Mouse (Mus musculus) heart, postnatal 0 days (tissue): ENCODE data around the gene Wfdc16. TPM values are rescaled to one million over a fixed set of nuclear protein-coding genes. Genes with fewer than 3 reads are reported as not detected.
"Not testable (repeated sequence)": the region's sequence is repeated elsewhere in the genome, so short reads cannot be mapped to it uniquely, and the experiment has no call there.

Source experiments
- ATAC-seq: fragments of 200-750 bp; cut with Nextera tagmentation; 2 replicates; pipeline ENCODE4 v1.8.0; 2017; ENCODE audit warnings: low read depth, moderate number of reproducible peaks, moderate library complexity; ENCODE audit not compliant: insufficient read depth
- DNase-seq: peaks from one replicate; pipeline ENCODE4 v3.0.0-alpha.2; 2016; ENCODE audit warnings: low spot score
- H3K27ac ChIP-seq: fragments of 300-500 bp; sonication (generic); 2 replicates; pipeline ENCODE4 v1.5.1; 2014; ENCODE audit warnings: low read depth, mild to moderate bottlenecking
- H3K27me3 ChIP-seq: fragments of 300-500 bp; sonication (generic); 2 replicates; pipeline ENCODE4 v1.6.1; 2014; ENCODE audit warnings: low read length, mixed read lengths; ENCODE audit not compliant: control insufficient read depth, insufficient read depth
- H3K36me3 ChIP-seq: fragments of 300-500 bp; sonication (generic); replicated peaks from 2 replicates; pipeline ENCODE4 v1.6.1; 2014; ENCODE audit warnings: low read length, mixed read lengths; ENCODE audit not compliant: control insufficient read depth, insufficient read depth
- H3K4me1 ChIP-seq: fragments of 300-500 bp; sonication (generic); 2 replicates; pipeline ENCODE4 v1.6.1; 2014; ENCODE audit warnings: antibody characterized with exemption; ENCODE audit not compliant: control insufficient read depth, insufficient read depth
- H3K4me2 ChIP-seq: fragments of 300-500 bp; sonication (generic); 2 replicates; pipeline ENCODE4 v1.6.1; 2014; ENCODE audit warnings: low read depth, mild to moderate bottlenecking, low read length, moderate library complexity
- H3K4me3 ChIP-seq: fragments of 300-500 bp; sonication (generic); 2 replicates; pipeline ENCODE4 v1.5.1; 2014; ENCODE audit warnings: low read depth, low read length
- H3K9ac ChIP-seq: fragments of 300-500 bp; sonication (generic); replicated peaks from 2 replicates; pipeline ENCODE4 v1.6.1; 2014; ENCODE audit warnings: low read depth, low read length, mixed read lengths
- H3K9me3 ChIP-seq: fragments of 300-500 bp; sonication (generic); replicated peaks from 2 replicates; pipeline ENCODE4 v1.6.1; 2016; ENCODE audit warnings: low read length; ENCODE audit not compliant: control insufficient read depth
- CTCF ChIP-seq: IDR thresholded peaks from 2 replicates; pipeline ENCODE4 v1.5.1; 2016; ENCODE audit warnings: antibody characterized with exemption, control low read depth, low read depth
- EP300 ChIP-seq: IDR thresholded peaks from 2 replicates; pipeline ENCODE4 v1.6.1; 2016; ENCODE audit warnings: antibody characterized with exemption, low read depth
- WGBS: fragments of 180-500 bp; shearing (Covaris S2); extraction: QIAGEN DNeasy Blood & Tissue Kit; methylation state at CpG from one replicate; pipeline ENCODE4 v1.1.7; 2014; 5-methylcytosine and 5-hydroxymethylcytosine counted together
- polyA plus RNA-seq: library from polyadenylated mRNA; unstranded; fragments of >200 nt; fragmentation: Nextera tagmentation; extraction: Ambion mirVana; gene quantifications from 2 replicates; pipeline ENCODE4 v1.2.1, GENCODE M21; 2015
- total RNA-seq: library from RNA; depleted of rRNA; stranded (reverse); fragments of >200 nt; gene quantifications from 2 replicates; pipeline ENCODE4 v1.2.3, GENCODE M21; 2014; ENCODE audit warnings: low replicate concordance

Gene Wfdc16
- total and polyA plus RNA-seq, 2 experiments from 2014 or later: not detected

DNA sequence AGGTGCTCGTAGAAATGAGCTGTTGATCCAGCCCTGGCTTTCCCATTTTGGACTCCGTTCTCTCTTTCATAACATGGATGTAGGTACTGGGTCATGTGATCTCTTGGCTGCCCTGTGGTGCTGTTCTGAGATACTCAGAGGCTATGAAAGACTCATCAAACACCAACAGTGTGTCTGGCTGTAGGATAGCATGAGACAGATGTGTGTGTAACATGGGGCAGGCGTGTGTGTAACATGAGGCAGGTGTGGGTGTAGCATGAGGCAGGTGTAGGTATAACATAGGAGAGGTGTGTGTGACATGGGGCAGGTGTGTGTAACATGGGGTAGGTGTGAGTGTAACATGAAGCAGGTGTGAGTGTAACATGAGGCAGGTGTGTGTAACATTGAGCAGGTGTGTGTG is 23.2 kb downstream of the Wfdc16 start:
- Histone ChIP-seq H3K27ac (no peak overlapping the region), H3K4me3 (no peak overlapping the region), H3K27me3 (no peaks in the 10 kb centered on the region), H3K4me1 (no peaks in the 10 kb centered on the region), H3K4me2 (no peak overlapping the region), H3K9ac (no peak overlapping the region), H3K9me3 (no peaks in the 10 kb centered on the region), H3K36me3 (no peaks in the 10 kb centered on the region)
- TF ChIP-seq EP300 (no peak), CTCF (no peak)
- DNase-seq: no peak
- WGBS: 87% methylated on average over 3 of the region's 3 CpGs
- ATAC-seq: no peak

- not testable (repeated sequence) for H3K4me2 ChIP-seq, H3K4me1 ChIP-seq, H3K9ac ChIP-seq, H3K4me3 ChIP-seq, DNase-seq, ATAC-seq, H3K27me3 ChIP-seq, H3K9me3 ChIP-seq, H3K36me3 ChIP-seq, H3K27ac ChIP-seq
- 44% methylated on average over 8 of the region's 8 CpGs for WGBS
Measured at GRCm38 (mm10) chr2:164613471-164613870, 25.1 kb downstream of the Wfdc16 start, which contains the start of the genes Wfdc6b and Wfdc8. Gene Wfdc6b (plus strand): TSS chr2:164613522. Gene Wfdc8 (minus strand): TSS chr2:164613626.

GRCm38 (mm10) chr2:164608781-164609180 is 29.8 kb downstream of the Wfdc16 start:
- no peak for ATAC-seq

DNA sequence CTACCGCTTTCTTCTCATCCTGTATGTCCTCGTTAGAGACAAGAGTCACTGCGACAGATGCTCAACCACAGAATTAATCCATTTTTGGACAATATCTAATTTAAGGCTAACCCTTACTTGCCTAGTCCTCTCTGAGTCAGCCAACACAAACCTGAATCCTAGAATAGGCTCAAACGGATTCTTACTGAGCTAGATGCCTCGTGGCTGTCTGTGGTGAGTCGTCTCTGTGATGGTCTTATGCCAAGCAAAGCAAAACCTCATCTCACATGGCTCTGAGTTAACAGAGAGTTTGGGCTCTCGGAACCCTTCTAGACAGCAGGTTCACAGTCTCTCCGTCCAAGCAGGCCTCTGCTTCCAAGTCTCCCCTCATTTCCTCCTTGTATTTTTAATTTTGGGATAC is 34.2 kb downstream of the Wfdc16 start:
- Histone ChIP-seq H3K9me3 (peaks cover 5% of the 10 kb centered on the region), H3K9ac (no peak overlapping the region), H3K27ac (no peak overlapping the region), H3K36me3 (no peaks in the 10 kb centered on the region), H3K27me3 (no peaks in the 10 kb centered on the region), H3K4me2 (no peak overlapping the region), H3K4me3 (no peak overlapping the region), H3K4me1 (no peaks in the 10 kb centered on the region)
- no peak for ATAC-seq
- 75% methylated on average over 8 of the region's 8 CpGs for WGBS
- DNase-seq: no peak
- TF ChIP-seq EP300: no peak
- TF ChIP-seq CTCF: no peak

More at GRCm38 (mm10) chr2:164608781-164609180, 29.8 kb downstream of the Wfdc16 start:
- Histone ChIP-seq H3K27ac (no peak overlapping the region), H3K9ac (no peak overlapping the region), H3K4me3 (no peak overlapping the region), H3K4me1 (no peaks in the 10 kb centered on the region), H3K4me2 (no peak overlapping the region), H3K9me3 (0 out of 2 replicates have a peak, but pooled peaks cover under 1% of the 10 kb centered on the region), H3K27me3 (no peaks in the 10 kb centered on the region), H3K36me3 (no peaks in the 10 kb centered on the region)
- whole genome bisulfite sequencing: 63% methylated on average over 6 of the region's 6 CpGs
- TF ChIP-seq CTCF (no peak), EP300 (no peak)
- no peak for DNase-seq

- no peaks in the 10 kb centered on the region for H3K4me1 ChIP-seq
- no peak overlapping the region for H3K27ac ChIP-seq
- no peak for DNase-seq
- WGBS: 77% methylated on average over 3 of the region's 3 CpGs
- H3K4me2 ChIP-seq: no peak overlapping the region
- no peak overlapping the region for H3K4me3 ChIP-seq
- H3K27me3 ChIP-seq: no peaks in the 10 kb centered on the region
- H3K36me3 ChIP-seq: no peaks in the 10 kb centered on the region
- TF ChIP-seq EP300: no peak
- TF ChIP-seq CTCF: no peak
- H3K9me3 ChIP-seq: peaks cover 5% of the 10 kb centered on the region
- H3K9ac ChIP-seq: no peak overlapping the region
- no peak for ATAC-seq
Measured at GRCm38 (mm10) chr2:164603482-164603881, 35.1 kb downstream of the Wfdc16 start.

DNA sequence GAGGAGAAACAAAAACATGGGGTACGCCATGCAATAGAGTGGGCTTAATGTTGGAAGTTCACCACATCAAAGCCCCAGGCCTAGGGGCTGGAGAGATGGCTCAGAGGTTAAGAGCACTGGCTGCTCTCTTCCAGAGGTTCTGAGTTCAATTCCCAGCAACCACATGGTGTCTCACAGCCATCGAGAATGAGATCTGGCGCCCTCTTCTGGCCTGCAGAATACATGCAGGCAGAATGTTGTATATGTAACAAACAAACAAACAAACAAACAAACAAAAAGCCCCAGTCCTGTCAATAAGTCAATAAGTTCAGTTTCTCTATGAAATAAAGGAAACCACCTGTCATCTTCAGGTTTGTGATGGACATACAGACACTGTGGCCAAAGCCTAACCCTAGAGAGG is 38.4 kb downstream of the Wfdc16 start:
- 61% methylated on average over 3 of the region's 3 CpGs for WGBS
- H3K4me3 ChIP-seq: no peak overlapping the region
- TF ChIP-seq CTCF: no peak
- no peak for TF ChIP-seq EP300
- H3K27ac ChIP-seq: no peak overlapping the region
- no peaks in the 10 kb centered on the region for H3K36me3 ChIP-seq
- no peaks in the 10 kb centered on the region for H3K4me1 ChIP-seq
- H3K9me3 ChIP-seq: peaks cover 5% of the 10 kb centered on the region
- no peak overlapping the region for H3K9ac ChIP-seq
- DNase-seq (no peak), ATAC-seq (no peak)
- no peaks in the 10 kb centered on the region for H3K27me3 ChIP-seq
- no peak overlapping the region for H3K4me2 ChIP-seq
